Mouse (Mus musculus): ENCODE results near the gene Glra4.
A peak's percentile ranks its signal among the peaks of the same experiment; 100 is the strongest.

Glra4 gene

DNA sequence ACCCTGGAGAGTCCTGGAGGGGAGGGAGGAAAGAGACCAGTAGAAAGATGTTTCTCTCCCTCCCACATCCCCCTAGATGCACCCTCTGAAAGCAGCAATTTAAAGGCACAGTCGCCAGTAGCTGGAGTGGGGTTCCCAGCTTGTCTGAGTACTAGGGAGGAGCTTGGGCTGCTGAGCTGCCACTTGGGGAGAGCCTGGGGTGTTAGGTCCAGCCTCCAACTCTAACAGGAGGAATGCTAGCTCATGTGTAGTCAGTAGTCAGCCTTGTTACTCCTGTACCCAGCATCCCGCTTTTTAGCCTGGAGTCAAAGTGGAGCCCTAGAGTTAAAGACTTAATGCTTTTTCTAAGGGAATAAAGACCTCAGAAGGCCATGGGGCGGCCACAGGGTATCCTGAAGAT is at the start of gene Glra4:
Gene Glra4 (minus strand): TSS at position 101 of the 400 bp plus-strand sequence.
- no peak for DNase-seq (ENCODE audit: low spot score in 2 of 2)

DNA sequence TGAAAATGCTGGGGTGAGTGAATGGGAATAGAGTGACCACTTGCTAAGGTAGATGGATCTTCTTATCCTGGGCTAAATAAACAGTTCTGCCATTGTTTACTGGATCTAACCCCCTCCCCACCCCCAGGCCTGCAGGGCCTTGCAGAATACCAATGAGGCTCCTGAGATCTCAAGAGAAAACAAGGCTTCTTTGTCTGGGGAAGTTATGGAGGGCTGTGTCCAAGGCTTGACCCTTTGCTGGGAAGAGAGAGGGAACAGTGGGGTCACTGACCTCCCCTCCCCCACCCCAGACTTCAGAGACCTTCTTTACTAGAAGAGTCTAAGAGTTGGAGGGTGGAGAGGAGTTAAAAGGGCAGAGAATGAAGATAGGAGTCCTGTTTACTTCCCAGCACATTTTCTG is 48.7 kb upstream of the Glra4 start:
- no peak for DNase-seq (ENCODE audit: low spot score in 2 of 2)

DNA sequence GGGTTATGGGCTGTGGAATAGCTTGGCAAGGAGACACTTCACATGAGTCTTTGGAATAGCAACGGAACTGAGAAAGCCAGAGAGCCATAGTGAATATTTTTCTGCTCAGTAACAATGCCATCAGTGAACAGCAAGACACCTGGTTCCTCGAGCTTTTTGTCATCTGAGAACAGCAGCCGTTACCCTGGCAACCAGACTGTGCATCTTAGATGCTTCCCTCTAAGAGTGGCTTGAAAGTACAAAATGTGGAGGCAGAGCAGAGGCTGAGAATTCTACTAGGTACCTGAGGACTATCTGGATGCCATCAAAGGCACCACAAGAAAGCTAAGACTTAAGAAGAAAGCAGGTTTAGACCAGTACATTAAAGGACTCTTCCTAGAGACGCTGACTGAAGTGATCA is 45.1 kb upstream of the Glra4 start:
- no peak for DNase-seq (ENCODE audit: low spot score in 2 of 2)

DNA sequence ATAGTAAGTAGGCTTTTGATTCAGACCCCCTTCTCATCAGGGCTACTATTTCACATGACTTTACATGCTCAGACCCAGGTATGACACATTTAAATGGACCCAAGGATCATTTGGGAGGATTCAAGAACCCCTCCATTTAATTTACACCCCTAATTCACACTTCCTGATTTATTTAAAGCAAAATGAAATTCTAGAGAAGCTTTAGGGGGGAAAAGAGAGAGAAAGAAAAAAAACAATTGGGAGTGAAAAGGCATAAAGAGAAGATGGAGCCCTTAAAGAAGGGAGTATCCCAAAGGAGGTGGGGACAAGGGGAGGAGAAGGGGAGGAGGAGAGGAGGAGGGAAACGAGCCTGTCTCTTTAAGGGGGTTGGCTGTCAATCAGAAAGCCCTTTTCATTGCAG is 42.4 kb upstream of the Glra4 start, which contains the start of gene Plp1:
Gene Plp1 (plus strand): TSS at position 301 of the 400 bp plus-strand sequence.
- DNase-seq (ENCODE audit: low spot score in 2 of 2): no peak

DNA sequence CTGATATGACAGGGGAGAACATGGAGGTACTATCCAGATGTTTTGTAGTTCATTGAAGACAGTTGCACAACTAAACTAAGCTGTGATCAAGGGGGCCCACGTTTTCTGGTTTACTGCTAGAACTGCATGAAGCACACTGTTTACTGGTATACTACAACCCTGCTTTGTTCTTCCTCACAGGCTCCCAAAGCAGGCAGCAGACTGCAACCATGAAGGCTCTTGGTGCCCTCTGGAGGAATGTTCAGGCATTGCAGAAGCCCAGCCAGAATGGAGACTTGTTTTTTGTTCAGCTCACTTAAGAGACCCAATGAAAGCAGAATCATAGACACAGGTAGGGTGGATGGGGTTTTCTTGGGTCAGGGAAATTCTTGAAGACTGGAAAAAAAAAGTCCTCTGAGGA is 40.3 kb upstream of the Glra4 start:
- DNase-seq (ENCODE audit: low spot score in 2 of 2): peak; percentile 69 to 71

DNA sequence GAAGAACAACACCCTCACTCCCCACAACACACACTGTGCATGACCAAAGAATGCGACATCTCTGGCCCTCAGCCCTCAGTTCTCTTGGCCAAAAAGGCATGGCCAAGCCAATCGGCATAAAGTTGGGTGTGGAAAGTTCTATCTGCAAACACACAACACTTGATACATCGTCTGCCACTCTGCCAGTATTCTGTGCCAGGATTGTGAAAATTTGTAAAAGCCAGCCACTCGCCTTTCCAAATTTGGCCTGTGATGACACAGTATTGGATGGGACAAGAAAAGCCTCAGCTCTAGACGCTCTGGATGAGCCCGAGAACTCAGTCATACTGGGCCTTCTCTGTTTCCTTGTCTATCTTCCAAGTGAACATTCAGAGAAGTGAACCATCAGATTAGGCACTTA is 39.8 kb upstream of the Glra4 start:
- DNase-seq (ENCODE audit: low spot score in 2 of 2): no peak

DNA sequence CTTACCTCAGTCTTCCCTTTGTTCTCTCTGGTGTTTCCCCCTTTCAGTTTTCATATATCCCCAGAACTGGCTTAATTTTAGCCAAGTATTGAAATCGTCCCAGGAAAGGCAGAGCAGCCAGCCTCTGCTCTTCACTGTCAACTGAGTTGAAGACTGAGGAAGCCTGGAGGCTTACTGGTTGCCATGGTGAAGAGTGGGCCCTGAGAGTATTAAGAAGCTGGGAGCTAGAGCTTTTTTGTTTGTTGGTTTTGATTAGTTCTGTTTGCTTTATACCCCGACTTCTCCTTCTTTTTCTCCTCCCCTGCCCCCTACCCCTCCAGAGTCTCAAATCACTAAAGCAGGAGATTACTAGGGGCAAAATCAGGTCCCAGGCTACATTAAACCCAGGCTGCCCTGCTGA is 17.3 kb upstream of the Glra4 start:
- no peak for DNase-seq (ENCODE audit: low spot score in 2 of 2)

DNA sequence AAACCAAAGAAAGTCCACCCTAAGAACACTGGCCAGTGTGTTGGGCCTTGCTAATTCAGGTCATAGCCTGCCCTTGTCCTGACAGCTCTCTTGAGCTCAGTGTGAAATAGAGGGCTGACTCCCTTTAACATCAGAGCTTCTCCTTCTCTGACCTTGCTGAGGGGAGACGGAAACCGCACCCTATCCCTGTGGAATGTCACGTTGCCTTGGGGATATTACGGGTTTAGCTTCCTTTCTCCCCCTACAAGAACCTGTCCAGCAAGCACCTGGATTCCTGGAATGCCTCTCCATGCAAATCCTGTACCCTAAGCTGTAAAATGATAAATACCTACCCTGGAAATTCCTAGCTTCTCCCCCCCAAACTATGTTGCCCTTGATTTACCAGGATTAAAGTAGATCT is 9.5 kb upstream of the Glra4 start:
- DNase-seq (ENCODE audit: low spot score in 2 of 2): no peak

DNA sequence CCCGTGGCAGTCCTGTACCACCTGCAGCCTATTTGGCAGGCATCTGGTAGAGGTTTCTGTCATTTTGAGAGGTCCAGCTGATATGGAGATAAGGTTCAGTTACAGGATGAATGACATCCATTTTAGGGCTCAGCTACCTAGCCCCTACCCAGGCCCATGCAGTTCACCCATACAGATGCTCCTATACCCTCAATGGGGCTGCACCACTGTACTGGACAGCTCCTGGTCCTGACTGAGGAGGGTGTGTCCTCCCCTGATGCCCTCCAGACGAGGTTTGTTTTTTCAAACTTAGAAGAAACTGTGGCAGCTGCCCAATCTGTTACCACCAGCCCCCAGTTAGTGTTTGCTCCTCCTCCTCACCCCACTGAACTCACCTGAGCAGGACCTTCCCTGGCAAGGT is 679 bp downstream of the Glra4 start:
- DNase-seq (ENCODE audit: low spot score in 2 of 2): no peak

DNA sequence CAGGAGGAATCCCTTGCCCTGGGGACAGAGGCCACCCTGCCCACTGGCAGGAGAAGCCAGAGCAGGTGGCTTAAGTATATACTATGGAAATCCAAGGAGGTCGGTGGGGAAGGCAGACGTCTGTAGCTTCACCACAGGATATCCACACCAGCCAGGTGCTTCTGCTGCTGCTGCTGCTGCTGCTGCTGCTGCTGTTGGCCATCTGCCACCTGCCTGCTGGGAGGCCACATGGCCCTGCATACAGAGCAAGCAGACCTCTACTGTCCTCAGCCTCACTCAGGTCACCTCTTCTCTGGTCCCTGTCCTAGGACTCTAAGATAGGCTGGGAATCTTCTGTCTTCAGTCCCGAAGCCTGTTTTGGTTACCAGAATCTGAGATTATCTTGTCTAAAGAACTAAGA is 1.9 kb downstream of the Glra4 start:
- no peak for DNase-seq (ENCODE audit: low spot score in 2 of 2)

DNA sequence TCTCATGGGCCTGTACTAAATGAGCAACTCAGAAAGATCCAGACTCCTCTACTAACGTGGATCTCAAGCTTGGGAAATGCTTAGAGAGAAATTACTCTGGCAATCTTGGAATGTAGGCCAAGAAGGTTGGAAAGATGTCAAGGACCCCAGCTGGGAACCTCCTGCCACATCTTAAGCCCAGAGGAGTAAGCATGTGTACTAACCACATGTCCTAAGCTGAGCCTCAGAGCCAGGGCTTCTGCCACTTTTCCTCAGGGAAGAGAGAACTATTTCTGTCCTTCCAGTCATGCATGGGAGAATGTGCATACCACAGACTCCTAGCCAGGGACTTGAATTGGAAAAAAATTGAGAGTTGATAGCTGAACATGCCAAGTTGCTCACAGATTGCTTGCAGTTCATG is 6.9 kb downstream of the Glra4 start:
- no peak for DNase-seq (ENCODE audit: low spot score in 2 of 2)

DNA sequence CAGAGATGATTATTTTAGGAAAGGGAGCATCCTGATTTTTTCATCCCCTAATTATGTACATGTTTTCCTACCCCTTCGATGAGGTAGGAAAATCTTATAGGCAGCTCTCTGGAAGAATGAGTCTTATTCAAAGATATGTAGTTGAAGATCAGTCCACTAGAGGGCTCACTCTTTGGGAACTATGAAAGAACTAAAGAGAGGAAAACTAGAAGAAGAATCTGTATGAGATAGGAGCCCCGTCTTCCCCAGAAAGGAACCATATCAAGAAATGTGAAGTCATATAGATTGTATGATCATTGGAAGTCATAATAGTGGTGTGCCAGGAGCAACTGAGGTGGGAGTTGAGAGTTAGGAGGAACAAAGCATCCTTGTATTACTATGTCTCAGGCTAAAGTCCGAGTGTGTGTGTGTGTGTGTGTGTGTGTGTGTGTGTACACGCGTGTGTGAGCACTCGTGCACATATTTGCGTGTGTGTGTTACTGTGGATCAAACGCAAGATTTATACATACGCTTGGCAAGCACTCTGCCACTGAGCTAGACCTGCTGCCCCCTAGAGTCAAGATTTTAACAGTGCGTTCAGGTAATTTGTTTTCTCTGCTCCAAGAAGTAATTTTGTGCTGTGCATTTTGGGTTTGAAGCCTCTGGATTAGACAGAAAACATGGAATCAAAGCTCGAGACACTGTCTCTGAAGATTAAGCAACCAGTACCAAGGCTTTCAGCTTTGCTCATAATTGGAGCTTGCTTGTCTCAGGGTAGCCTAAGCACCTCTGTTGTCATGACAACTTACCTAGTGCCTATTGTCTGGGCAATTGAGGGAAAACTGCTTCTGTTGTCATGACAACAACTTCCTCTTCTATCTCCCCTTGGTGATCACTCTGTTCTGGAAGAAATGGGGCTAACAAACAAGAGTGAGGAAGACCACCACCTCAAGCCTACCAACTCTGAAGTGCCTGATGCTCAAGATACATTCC is 18.6 kb downstream of the Glra4 start:
- DNase-seq (ENCODE audit: low spot score in 2 of 2): no peak

DNA sequence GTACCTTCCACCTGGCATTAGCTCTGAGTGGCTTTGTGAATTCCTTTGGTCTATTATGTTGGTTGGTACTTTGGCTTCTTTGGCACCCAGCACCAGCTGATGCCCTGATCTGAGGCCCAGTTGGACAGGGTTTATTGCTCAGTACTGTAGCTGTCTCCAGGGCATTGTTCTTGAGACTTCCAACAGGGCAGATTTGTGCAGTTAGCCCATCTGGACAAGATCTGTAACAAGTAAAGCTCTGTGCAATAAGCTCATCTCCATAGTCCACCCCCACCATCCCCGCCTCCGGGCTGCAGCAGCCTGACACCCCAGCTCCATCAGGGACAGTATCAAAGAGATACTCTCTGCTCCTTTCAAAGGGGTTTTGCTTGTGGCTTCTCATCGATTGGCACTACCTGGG is 24.5 kb downstream of the Glra4 start:
- no peak for DNase-seq (ENCODE audit: low spot score in 2 of 2)

DNA sequence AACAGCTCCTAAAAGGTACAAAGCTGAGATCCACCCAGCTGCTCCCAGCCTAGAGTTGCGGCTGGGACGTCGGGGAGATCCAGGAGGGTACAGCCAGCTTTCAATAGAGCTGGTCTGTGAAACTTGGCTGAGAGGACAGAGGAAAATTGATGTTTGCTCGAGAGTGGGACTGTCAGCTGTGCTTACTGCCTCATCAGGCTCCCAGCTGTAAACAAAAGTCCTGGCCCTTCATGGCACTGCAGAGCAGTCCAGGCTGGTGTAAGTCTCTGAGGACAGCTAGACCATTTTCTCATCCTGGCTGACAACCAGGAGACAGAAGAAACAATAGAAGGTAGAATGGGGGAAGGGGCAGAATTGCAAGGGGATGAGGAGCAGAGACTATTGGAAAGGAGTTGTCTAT is 30.6 kb downstream of the Glra4 start:
- DNase-seq (ENCODE audit: low spot score in 2 of 2): no peak

DNA sequence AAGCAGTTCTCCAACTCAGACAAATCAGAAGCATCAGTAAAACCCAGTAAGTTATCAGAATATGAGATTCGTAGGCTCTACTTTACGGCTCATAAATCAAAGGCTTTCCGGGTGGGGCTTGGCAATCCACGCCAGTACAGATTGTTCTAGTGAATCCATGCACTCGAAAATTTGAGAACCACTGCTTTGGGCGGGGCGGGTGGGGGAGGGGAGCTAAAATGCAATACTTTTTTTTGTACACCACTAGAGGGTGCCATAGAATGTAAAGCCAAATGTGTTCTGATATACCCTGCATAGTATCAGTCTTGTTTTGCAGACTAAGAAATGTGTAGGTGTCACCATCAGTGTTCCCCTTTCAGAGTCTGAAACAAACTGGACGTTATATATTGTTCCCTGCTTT is 35.3 kb downstream of the Glra4 start:
- no peak for DNase-seq (ENCODE audit: low spot score in 2 of 2)

DNA sequence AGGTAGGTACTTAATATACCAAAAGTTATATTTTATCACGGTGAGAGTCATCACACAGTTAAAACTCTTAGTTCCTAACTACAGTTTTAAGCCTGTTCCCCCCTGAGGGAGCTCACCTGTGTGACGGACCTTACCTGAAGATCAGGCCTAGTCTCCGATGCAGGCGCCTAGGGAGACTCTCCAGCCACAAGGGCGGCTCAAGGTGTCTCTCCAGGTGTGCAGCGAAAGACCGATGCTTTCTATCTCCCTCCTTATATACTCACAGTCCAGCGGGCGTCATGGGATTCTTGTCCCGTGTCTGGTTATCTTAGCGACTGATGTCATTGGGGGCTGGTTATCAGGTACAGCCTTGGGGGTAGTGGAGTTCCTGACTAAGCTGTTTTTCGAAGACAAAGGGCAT is 36.5 kb downstream of the Glra4 start, which contains the start of gene Morf4l2:
Gene Morf4l2 (minus strand): TSS at position 232 of the 400 bp plus-strand sequence.
- no peak for DNase-seq (ENCODE audit: low spot score in 2 of 2)

DNA sequence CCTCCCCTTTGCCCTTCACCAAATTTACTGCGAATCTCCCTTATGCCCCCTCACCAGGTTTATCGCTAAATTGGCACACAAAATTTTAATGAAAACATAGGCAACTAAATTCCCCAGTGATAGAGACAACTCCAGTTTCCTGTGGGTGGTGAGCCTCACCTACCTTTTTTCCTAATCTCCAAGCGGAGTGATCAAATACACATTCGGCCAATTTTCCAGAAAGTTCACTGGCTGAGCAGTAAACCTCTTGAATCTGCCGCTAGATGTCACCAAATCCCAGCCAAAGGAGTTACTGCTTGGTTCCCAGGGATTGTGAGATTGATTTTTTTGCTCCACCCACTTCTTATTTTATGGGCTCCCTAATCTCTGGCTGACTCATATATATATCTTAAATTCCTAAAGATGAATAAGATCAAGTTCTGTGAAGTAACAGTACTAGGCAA is 37.3 kb downstream of the Glra4 start:
- peak in 1 of 2 experiments; percentile 21 for DNase-seq (ENCODE audit: low spot score in 2 of 2)

DNA sequence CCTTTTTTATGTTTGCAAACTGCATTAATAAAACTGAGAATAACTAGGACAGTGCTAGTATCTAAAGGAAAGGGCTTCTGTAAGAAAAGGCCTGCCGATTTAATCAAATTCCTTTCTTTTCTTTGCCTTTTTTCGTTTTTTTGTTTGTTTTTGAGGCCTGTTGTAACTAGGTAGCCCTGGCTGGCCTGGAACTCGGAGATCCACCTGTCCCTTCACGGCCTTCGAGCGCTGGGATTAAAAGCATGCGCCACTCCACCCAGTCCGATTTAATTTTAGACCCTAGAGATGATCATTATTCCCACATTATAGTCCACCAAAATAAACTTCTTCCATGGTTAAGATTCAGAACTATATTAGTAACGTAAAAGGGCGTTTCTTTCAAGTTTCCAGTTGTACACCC is 37.7 kb downstream of the Glra4 start:
- no peak for DNase-seq (ENCODE audit: low spot score in 2 of 2)

DNA sequence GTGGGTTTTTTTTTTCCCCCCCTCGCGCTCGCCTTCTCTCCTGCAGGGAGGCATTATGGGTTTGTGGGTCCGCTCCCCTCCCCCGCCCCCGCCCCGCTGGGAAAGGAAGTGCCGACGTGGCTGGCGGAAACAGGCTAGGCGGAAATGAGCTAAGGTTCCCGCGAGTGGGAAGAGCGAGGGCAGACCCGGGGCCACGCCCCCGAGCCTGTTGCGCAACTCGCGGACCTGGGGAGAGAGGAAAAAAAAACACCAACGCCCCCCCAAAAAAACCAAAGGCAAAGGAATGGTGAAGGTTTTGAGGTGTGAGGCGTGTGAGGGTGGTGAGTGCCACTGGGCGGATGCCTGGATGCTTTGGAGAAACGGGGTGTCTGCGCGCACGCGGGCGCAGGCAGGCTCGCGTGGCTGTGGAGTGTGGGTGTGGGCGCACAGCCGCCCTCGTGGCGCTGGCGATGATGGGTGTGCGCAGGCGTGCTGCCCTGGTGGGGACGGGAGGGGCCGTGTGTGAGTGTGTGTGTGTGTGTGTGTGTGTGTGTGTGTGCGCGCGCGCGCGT is 38.2 kb downstream of the Glra4 start:
- peak; percentile 55 to 56 for DNase-seq (ENCODE audit: low spot score in 2 of 2)

DNA sequence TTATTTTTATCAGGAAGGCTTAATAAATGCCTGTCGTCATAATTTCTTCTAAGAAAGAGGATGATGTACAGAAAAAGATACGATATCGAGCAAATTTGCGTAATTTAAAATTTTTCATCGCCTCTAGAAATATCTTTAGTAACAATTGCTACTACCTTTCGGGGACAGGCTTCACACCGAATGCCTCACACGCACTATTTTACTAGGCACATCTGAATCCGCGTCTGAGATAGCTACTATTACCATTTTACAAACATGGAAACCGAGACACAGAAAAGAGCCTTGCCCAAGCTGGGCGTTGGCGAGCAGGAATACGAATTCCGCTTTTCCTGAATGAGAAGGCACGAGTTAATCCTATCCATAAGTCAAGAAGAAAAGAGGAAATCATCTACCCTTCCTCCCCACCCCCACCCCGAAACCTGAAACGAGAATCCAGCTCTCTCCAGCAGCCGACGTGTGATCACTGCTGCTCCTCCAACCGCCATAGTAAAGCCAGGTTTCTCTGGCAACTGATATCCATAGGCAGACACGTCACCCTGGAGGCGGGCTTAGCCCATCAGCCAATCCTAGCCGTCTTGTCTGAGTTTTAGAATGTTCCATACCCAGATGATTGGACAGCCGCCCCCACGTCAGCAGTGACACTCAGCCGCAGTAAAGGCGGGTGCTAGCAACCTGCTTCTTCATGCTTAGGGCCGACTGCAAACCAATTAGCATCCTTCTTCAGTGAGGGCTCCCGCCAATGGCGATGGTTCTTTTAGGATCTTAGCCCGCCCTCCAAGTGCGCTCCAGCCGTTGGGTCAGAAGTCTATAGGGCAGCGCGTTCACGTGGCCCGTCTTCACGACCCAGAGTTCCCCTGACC is 38.9 kb downstream of the Glra4 start:
- DNase-seq (ENCODE audit: low spot score in 2 of 2): peak; percentile 67 to 83

DNA sequence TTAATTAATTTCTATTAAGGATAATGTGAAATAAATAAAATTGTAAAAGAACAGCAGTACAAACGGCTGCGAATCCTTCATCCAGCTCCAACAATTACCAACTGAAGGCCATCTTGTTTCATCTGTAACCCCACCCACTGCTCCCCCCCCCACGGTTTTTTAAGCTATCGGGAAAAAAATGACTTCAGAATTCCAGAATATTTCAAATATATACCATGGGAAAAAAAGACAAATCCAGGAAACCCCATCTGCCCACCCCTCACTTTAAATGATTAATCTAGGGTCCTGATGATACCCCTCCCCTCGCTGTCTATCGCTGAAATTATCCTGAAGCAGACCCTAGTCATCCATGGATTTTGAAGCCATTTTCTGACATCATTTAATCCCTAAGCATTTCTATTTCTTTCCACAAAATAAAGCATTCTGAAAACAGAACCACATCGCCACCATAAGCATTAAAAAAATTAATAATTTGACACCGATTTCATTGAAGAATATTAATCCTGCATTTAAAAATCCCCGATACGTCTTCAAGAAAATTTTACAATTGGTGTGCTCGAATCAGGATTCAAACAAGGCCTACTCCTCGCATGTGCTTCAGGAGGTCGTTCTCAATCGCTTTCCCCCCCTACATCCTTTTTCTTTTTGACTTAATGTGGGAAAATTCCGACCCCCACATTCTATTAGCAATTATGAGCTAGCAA is 39.7 kb downstream of the Glra4 start:
- no peak for DNase-seq (ENCODE audit: low spot score in 2 of 2)

DNA sequence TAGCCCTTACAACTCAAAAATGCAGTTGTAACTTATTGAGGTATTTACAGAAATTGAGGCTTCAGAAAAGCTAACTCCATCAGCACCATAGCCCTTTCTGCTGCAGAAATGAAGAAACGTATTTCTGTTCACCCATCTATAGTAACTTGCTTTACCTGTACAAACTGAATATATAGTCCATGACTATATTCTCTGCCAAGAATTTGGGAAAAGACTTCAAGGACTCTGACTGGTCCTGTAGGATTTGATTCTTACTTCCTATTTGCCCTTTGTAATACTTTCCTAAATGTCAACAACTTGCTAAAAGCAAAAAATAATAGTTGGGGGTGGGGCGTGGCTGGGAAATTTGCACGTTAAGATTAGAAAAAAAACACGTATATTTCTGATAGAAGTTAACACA is 47.9 kb downstream of the Glra4 start:
- DNase-seq (ENCODE audit: low spot score in 2 of 2): no peak

All from frontal cortex, postnatal 25 days (tissue).